Comparison of ENCODE assay signal across 1 mouse cellular context in the genomic region with DNA sequence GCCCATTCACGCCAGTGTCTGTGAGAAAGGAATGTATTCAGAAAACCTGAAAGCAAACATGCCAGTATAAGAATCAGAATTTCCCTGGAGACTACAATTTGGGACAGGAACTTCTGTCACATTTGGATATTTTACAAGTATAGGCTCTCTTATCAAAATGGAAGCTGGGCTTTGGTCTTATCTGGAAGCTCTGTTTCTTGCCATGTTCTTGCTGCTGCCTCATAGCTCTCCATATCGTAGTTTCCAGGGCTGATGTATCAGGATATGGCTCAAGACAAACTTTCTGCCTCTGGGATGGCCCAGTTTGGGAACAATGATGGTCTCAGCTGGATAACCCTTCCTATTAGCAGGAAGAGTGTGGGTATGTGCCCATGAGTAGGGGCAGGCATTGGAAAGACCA.
A peak's percentile ranks its signal among the peaks of the same experiment; 100 is the strongest.
TF ChIP-seq lines count a peak whose summit lies in the region.

No protein-coding gene starts in this region.

TF ChIP-seq in MEL, 35 proteins besides CTCF, POLR2A, EP300 and RAD21:
- peak; percentile 33; the same call in 1 of the 2 replicates for TF ChIP-seq TCF12 (IDR thresholded peaks at IDR 0.05; ENCODE audit: low read depth, low read length)
- TF ChIP-seq GATA1 (IDR thresholded peaks at IDR 0.05; ENCODE audit: low read depth, low read length): peak; percentile 58
- no peak for TF ChIP-seq ELF1 (IDR thresholded peaks at IDR 0.05; ENCODE audit: low read depth, low read length)
